7 mouse cellular contexts compared by ENCODE assay signal in genomic region chr13:44100125-44101067, GRCm38 (mm10).
DNase-seq lines count a peak whose midpoint lies in the region; ATAC-seq lines count a peak whose summit lies in the region.

No protein-coding gene starts in this region.

- no peak overlapping the region for H3K9ac ChIP-seq in hindbrain, embryonic 11.5 days (ENCODE audit: low read depth, low read length)

- H3K36me3 ChIP-seq in forebrain, embryonic 10.5 days (replicated peaks) = no peaks in the 10 kb centered on the region
- H3K36me3 ChIP-seq in hindbrain, embryonic 11.5 days (ENCODE audit: control insufficient read depth, insufficient read depth, low read length) = no peaks in the 10 kb centered on the region
- no peaks in the 10 kb centered on the region for H3K36me3 ChIP-seq in limb, embryonic 10.5 days

- H3K4me2 ChIP-seq in hindbrain, embryonic 11.5 days (replicated peaks; ENCODE audit: low read depth, low read length) = peak overlapping the region; percentile 41

- 10% methylated on average over 21 of the region's 21 CpGs for WGBS in forebrain, embryonic 10.5 days
- WGBS in hindbrain, embryonic 11.5 days = 11% methylated on average over 21 of the region's 21 CpGs
- 22% methylated on average over 21 of the region's 21 CpGs for WGBS in limb, embryonic 10.5 days

- peak overlapping the region; percentile 33 for H3K4me3 ChIP-seq in forebrain, embryonic 10.5 days
- peak overlapping the region; percentile 12; the same call in 1 of the 2 replicates for H3K4me3 ChIP-seq in hindbrain, embryonic 11.5 days (ENCODE audit: low read depth, low read length)
- peak overlapping the region; percentile 32 for H3K4me3 ChIP-seq in limb, embryonic 10.5 days

- H3K4me1 ChIP-seq in forebrain, embryonic 10.5 days = peaks cover 57% of the 10 kb centered on the region
- H3K4me1 ChIP-seq in hindbrain, embryonic 11.5 days (replicated peaks; ENCODE audit: control insufficient read depth, insufficient read depth, low read length) = peaks cover 7% of the 10 kb centered on the region; the same call in 1 of the 2 replicates
- peaks cover 28% of the 10 kb centered on the region for H3K4me1 ChIP-seq in limb, embryonic 10.5 days

- peak; percentile 92 for ATAC-seq in hindbrain, embryonic 11.5 days (ENCODE audit: low FRiP score)

- peaks cover 54% of the 10 kb centered on the region for H3K27me3 ChIP-seq in forebrain, embryonic 10.5 days (ENCODE audit: poor library complexity, severe bottlenecking)
- H3K27me3 ChIP-seq in hindbrain, embryonic 11.5 days (ENCODE audit: control insufficient read depth, insufficient read depth, low read length) = peaks cover 3% of the 10 kb centered on the region; the same call in 1 of the 2 replicates
- peaks cover 26% of the 10 kb centered on the region for H3K27me3 ChIP-seq in limb, embryonic 10.5 days (ENCODE audit: low read depth, poor library complexity, severe bottlenecking)

- H3K27ac ChIP-seq in forebrain, embryonic 10.5 days = peak overlapping the region; percentile 92
- peak overlapping the region; percentile 51; the same call in 1 of the 2 replicates for H3K27ac ChIP-seq in hindbrain, embryonic 11.5 days (ENCODE audit: low read depth, low read length)
- 0 out of 2 replicates have a peak overlapping the region, but pooled peaks have one; percentile 36 for H3K27ac ChIP-seq in limb, embryonic 10.5 days

- DNase-seq in embryo, embryonic 10 days (ENCODE audit: low spot score) = peak; percentile 89
- peak; percentile 80 for DNase-seq in forebrain, embryonic 10.5 days (ENCODE audit: extremely low spot score, low spot score)
- peak; percentile 78 for DNase-seq in hindbrain, embryonic 11.5 days (ENCODE audit: low spot score)
- peak; percentile 9 for DNase-seq in limb, embryonic 10.5 days (ENCODE audit: low spot score)
- DNase-seq in right cerebral cortex, postnatal 14 days = peak; percentile 17
- no peak for DNase-seq in urinary bladder, postnatal 10 days (ENCODE audit: low spot score)
- no peak for DNase-seq in kidney, adult 9 months

- H3K9me3 ChIP-seq in forebrain, embryonic 10.5 days = no peaks in the 10 kb centered on the region
- no peaks in the 10 kb centered on the region for H3K9me3 ChIP-seq in hindbrain, embryonic 11.5 days (ENCODE audit: control insufficient read depth, low read length)
- H3K9me3 ChIP-seq in limb, embryonic 10.5 days (replicated peaks) = no peaks in the 10 kb centered on the region

Comparison
In these comparisons a context has a peak if more than half of its experiments do, and no peak if none do; other contexts are left out.
1. DNase-seq: peak in embryo, embryonic 10 days (single experiment), forebrain, embryonic 10.5 days (single experiment), hindbrain, embryonic 11.5 days (single experiment), limb, embryonic 10.5 days (single experiment) and right cerebral cortex, postnatal 14 days (single experiment); none in urinary bladder, postnatal 10 days (single experiment) and kidney, adult 9 months (single experiment).
2. H3K27ac ChIP-seq: peak in every context shown above with its lines; median percentile 92 in forebrain, embryonic 10.5 days; 51 in hindbrain, embryonic 11.5 days; 36 in limb, embryonic 10.5 days.
3. Peak in every context shown above with its lines, with median percentiles within 50 percentile points of each other: H3K4me3 ChIP-seq.